Mouse (Mus musculus) cerebellum, postnatal 25 days (tissue): ENCODE results near the gene Zfp763.
A peak's percentile ranks its signal among the peaks of the same experiment; 100 is the strongest.
"Not testable (repeated sequence)": the region's sequence is repeated elsewhere in the genome, so short reads cannot be mapped to it uniquely, and the experiment has no call there.

ENCODE experiments used
- DNase-seq, 2 experiments: peaks; one replicate each; pipeline ENCODE4 v3.0.0; 2021; ENCODE audit warnings: mixed read lengths in 2 of 2

The Zfp763 gene

DNA sequence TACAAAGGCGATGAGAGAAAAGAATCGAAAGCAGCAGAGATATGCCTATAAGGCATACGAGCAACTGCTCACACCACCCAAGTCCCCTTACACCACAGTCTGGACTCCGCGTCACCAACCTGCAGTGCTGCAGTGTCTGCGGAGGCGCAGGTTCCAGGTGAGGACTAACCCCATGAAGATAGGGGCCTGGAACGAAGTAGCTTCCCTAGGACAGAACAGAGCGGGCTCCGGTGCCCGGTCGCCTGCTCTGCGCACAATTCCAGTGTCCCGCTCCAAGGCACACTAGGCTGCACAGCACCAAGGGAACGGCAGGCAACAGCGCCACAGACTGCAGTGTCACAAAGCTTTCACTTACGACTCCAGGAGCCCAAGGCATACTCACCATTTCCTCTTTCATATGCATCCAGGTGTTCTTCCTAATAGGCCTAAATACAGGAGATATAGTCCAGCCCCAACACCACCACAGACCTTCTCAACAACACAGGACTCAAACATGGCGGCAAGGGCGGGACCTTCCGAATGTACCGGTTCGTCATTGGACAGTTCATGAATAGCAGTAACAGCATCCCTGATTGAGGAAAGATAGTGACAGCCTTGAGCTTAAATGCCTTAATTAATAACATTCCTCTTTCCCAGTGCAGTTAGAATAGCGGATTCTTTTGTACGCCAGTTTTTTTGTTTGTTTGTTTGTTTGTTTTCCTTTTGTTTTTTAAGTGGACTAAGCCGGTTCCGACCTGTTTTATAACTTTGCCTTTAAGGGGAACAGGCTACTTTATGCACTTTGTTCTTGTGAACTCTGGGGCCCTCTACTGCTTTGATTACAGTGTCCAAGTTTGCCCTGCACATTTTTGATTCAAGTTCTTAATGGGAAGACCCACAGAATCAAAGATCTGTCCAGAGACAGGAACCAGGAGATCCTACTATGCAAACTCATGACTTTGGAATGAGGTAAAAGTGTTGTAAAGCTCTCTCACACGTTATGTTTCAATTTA is at the start of gene Zfp763:
Gene Zfp763 (minus strand): TSS at position 503 of the 992 bp plus-strand sequence.
- DNase-seq, result peak; percentile 82 to 86

DNA sequence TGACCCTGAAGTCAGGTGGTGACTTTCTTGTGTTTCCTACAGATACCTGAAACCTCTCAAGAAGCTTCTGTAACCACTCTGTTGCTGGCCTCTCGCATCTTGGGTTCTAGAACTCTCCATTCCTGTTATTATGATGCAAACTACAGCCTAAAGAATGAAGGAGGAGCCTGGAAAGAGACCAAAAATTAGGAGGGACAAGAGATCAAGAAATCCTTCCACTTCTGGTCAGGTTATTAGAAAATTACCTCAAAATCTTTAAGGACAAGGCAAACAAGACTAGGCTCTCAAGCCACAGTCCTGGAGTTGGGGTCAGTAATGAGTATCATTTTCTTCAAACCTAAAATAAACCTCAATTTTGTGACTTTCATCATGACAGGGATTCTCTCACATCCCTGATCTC is 34.8 kb upstream of the Zfp763 start, which contains the start of gene 4921501E09Rik:
Gene 4921501E09Rik (minus strand): TSS at position 101 of the 400 bp plus-strand sequence.
- DNase-seq, result no peak

DNA sequence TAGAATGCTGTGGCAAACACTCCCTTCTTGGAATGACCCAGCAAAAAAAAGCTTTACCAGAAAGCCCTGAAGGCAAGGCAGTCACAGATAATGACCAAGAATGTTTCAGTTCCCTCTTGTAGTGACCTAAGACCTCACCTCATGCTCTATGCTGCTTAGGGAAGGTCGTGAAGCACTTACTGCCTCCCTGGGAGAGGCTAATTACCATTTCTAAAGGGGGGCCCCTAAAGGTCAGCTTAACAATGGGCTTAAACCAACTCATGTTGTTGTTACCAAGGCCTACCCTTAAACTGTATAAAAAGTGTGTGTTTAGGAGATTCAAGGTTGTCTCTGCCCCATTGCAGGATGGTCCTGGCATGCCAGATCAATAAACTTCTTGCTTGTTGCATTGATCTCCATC is 29.8 kb upstream of the Zfp763 start:
- DNase-seq, result no peak

DNA sequence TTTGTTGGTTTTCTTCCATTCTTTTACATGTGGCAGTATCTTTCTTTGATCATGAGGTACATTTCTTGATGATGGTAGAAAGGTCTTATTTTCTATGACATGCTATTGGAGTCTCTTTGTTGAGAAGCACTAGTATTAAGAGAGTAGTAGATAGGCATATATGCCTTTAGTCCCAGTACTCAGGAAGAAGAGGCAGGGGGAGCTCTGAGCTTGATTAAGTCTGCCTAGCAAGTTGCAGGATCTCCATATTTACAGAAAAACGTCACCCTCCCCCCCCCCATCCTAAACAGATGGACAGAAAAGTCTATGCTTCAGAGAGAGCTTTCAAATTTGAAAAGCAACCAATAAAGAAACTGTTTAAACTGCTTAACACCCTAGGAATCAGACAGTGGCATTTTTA is 25.6 kb upstream of the Zfp763 start:
- no peak for DNase-seq

DNA sequence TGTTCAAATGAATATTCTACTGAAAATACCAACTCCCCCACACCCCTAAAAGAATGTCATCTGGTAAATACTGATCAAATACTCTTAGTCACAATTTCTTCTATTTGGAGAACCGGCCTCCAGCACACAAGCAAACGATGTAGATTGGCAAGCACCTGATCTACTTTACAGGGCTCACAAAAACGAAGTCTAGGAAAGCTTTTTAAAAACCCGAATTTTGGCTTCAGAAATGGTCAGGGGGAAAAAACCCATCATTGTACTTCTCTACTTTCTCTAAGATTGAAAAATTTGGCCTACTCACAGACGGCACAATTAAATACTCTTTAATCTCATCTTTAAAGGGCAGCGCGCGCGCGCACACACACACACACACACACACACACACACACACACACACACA is 826 bp downstream of the Zfp763 start:
- peak in 1 of 2 experiments; percentile 15 for DNase-seq

DNA sequence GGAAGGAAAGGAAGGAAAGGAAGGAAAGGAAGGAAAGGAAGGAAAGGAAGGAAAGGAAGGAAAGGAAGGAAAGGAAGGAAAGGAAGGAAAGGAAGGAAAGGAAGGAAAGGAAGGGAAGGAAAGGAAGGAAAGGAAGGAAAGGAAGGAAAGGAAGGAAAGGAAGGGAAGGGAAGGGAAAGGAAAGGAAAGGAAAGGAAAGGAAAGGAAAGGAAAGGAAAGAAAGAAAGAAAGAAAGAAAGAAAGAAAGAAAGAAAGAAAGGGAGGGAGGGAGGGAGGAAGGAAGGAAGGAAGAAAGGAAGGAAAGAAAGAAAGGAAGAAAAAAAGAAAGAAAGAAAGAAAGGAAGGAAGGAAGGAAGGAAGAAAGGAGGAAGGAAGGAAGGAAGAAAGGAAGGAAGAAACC is 12.8 kb downstream of the Zfp763 start:
- DNase-seq, result not testable (repeated sequence)

DNA sequence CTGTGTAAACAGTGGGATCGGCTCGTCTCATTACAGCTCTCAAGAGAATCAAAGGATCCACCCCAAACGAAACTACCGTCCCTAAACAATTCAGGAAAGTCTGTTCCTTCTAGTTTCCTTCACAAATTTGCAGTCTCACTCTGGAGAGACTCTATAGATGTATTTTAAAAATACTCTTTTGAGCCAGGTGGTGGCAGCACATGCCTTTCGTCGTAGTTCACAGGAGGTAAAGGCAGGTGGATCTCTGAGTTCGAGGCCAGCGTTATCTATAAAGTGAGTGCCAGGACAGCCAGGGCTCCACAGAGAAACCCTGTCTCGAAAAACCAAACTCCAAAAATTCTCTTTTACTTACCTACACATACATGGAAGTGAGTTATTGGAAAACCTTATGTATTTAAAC is 24.9 kb downstream of the Zfp763 start:
- no peak for DNase-seq

DNA sequence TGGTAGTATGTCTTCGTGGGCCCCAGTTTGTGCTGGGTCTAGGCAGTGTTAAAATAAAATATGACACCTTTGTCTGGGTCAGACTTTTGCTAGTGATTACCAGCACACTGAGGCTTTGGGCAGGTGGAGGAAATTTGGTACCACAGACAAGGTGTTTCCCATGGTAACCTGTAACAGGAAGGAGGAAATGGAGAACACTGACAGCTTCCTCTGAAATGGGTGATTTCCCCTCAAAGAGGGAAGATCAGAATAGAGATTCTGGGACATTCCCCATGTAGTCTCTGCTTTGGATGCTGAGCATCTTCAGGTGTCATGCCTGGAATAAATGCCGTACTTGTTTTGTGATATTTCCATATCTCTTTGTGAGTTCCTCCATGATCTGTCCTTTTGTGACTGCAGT is 34.7 kb downstream of the Zfp763 start:
- DNase-seq, result no peak

DNA sequence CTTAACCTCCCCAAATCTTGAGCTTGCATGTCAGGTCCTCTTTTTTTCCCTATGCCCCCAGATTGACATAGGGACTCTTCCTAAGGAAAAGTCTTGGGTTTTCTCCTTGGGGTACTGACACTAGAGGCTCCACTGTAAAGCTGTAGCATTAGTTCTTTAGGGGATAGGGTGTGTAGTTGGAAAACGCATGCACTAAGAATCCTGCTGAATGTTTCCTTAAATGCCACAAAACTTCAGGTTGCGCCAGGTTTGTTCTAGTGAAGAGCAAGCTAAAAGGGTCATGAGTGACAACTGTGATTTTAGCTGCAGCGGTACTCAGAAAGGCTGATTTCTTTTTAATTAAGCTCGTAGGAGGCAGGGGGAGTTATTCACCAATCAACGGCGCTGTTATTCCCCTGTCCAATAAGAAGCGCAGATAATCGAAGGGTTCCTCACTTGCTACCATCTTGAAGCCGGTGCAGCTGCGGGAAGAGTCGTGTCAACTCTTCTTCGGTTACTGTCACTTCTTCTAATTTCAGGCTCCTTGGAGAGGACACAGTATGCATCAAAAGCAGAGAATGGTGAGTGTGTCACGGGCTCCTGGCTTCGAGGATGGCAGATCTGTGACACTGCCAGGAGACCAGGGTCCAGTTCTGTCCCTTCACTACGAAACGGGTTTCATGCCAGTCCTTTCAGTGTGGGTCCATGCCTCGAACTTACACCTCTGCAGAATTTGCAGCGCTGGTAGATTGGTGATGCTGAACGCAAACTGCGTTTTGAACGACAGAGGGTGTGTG is 40.3 kb downstream of the Zfp763 start, which contains the start of gene Zfp952:
Gene Zfp952 (plus strand): TSS at position 431 of the 776 bp plus-strand sequence.
- DNase-seq, result peak; percentile 84 to 86

DNA sequence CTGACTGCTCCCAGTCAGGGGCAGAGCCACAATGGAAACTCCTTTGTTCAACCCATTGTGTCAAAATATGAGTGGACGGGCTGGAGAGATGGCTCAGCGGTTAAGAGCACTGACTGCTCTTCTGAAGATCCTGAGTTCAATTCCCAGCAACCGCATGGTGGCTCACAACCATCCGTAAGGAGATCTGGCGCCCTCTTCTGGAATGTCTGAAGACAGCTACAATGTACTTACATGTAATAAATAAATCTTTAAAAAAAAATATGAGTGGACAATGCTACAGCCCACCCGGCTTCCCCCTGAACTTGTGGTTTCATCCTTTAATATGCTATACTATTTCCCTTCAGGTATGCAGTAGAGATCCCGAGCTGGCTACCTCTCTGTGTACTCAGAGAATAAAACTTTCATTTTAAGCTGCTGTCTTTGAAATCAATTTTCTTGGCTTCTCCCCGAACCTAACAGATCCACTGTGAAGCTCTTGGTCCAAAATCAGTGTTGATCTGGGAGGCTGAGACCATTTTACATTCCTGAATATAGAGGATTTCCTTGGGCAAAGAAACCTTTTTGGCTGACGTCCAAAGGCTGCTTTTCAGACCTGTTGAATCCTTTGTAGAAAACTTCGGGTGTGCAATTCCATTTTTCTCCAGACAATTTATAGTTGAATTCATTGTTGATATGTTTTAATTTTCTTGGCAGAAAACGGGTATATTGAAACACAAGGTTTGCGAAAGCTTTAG is 41.1 kb downstream of the Zfp763 start:
- peak; percentile 8 to 27 for DNase-seq

DNA sequence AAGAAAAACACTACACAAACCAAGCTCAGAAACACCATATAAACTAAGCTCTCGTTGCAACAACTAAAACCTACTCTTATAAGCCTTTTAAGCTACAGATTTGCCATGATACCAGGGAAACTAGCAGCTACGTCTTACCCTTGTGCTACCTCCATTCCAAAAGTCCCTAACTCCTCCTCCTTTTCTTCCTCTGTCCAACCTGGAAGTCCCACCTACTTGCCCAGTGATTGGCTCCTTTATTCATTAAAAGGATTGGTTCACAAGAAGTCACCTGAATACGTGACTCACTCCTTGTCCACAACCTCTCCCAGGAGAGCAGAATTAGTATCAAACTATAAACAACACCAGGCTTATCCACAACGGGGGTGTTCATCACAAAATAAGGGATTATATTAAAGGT is 46.9 kb downstream of the Zfp763 start:
- no peak for DNase-seq

DNA sequence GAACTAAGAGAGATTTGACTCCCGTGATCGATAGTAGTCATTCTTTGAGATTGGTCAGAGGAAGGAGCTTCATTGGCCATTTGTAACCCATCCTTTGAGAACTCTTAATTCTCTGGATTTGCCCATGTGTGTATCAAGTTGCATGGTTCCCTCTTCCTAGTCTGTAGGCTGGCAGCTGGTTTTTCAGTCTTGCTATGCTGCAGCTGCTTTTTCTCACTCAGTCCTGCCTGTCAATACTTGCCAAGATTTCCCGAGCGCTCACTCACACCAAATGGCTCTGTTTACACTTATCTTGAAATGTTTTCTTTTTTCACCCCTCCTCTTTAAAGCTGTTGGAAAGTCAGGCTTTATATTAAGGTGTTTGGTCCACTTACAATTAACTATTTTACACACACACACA is 51.8 kb downstream of the Zfp763 start:
- DNase-seq, result no peak
